Mouse (Mus musculus): ENCODE results near the gene Pln.

Pln gene

DNA sequence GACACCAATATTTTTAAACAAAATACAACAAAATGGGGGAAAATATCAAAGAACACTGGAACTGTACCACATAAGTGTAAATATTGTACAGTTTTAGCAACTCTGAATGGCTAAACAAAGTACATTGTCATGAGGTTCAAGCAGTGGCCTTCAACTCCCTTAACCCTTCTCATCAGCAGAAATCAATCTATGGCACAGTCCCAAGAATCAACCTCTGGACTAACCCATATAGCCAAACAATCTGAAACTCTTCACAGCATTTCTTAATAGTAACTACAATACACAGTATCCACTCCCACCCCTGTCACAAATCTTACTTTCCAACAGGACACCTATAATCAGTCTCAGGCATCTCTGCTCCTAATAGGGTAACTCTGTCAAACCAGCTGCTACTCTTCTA lies 26.8 kb downstream of the Pln start:
- DNase-seq (ENCODE audit: low spot score), result no peak

DNA sequence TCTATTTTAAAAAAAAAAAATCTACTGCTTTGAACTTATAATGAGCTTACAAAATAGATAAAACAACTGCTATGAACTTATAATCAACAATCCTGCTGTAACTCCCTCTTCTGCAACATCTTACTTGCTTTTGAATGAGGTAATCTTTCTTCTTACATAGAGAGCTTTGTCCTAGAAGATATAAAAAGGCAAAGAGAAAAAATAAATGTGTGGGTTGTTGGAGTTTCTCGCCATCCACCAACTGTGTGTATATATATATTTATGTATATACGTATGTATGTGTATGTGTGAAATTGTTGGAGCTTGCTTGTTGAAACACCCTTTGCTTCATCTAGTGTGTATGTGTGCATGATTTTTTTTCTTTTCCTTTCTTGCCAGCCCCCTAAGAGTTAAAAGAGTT lies 29.8 kb downstream of the Pln start:
- DNase-seq (ENCODE audit: low spot score), result no peak

DNA sequence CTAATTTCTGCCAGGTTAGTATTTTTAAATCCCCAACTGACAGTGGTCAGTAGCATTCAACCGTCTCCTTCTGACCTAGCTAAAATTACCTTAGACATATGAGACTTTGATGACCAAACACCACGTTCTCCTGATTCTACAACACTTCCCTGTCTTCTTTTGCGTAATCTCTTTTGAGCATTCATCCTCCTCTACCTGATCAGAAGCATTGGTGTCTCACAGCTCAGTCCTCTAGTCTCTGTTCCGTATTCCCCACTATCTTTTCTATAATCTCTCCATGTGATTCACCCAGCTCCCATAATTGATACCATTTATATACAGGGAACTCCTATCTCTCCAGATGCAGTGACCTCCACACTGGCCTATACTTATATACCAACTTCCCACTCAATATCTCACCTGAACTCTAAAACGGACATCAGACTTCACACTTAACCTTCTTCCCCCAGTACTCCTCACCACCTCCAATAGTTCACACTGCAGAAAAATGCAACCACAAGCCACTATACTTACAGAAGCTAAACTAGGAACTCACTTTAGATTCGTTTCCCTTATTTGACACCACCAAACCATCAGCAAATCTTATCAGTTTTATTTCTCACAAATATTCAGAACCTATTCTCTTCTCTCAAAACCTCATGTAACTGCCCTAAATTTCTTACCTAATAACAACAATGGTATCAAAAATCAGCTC lies 36.6 kb downstream of the Pln start:
- no peak for DNase-seq (ENCODE audit: low spot score)

DNA sequence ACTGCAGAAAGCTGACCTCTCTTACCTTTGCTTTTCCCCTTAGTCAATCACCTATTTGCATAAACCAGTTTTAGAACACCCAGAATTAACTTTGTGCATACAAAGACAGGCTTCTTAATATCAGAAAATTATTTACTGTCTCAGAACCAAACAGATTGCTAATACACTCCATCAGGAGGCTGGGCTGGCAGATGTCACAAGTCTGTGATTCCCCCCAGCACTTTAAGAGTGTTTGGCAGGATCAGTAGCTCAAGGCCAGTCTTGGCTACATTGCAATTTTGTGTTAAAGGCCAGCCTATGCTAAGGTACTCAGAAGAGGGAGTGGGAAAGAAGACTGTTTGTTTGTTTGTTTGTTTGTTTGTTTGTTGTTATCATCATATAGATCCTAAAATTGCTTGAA lies 39.6 kb downstream of the Pln start:
- DNase-seq (ENCODE audit: low spot score), result peak; percentile 63

DNA sequence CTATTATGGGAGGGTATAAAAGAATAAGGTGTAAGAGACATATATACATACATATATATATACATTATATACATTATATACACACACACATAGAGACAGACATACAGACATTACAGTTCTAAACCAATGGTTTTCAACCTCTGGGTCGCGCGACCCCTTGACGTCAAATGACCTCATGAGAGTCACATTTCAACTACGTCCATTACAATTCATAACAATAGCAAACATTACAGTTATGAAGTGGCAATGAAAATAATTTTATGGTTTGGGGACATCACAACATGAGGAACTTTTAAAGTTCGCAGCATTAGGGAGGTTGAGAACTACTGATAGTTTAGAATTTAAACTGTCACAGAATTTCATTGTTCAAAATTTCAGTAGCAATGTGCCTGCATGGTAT lies 40.8 kb downstream of the Pln start:
- no peak for DNase-seq (ENCODE audit: low spot score)

DNA sequence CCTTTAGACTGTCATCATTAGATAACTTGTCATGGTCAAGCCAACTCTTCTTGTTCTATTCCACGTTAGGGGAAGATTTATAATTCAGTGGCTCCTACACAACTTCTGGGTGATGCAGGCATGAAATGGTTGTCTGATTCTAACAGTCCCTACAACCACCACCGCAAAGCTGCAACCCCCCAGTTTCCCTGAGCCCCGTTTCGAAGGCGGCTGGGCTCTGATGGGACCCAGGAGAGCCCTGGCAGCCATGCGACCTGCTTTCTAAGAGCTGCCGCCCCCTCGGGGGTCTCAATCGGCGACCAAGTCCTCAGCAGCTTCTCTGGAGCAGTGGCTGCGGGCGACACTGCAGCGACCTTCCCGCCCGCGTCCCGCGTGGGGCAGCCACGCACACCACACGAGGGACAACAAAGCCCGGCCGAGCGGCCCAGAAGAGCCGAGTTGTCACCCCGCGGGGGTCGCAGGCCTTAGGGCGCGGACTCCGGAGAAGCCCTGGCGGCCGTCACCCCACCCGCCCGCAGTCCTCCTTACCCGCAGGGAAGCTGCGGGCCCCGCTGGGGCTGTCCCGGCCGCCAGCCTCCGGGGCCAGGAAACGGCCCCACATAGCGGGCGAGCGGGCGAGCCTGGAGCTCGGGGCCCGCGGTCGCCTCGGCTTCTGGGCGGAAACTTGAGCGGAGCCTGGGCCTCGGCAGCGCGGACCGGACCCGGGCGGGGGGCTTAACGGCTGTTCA lies 41.7 kb downstream of the Pln start:
- DNase-seq (ENCODE audit: low spot score), result peak; percentile 37

DNA sequence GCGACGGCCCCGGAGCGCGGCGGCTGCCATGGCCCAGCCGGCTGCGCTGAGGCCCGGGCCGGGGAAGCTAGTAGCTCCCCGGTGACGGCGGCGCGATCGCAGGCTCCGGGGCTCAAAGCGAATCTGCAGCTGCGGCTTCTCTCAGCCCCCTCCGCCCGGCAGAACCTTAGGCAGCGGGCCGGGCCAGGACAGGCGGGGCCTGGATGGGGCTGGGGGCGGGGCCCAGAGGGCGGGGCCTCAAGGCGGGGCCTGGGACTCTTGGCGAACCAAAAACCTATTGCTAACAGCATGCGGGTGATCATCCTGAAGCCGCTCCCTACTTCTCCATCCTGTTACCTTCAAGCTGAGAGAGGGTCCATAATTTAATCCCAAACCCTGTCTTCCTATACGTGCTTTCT lies 42.2 kb downstream of the Pln start, which contains the start of gene Cep85l:
TSS of gene Cep85l (minus strand) at position 239 of the 398 bp plus-strand sequence.
- peak; percentile 89 for DNase-seq (ENCODE audit: low spot score)

DNA sequence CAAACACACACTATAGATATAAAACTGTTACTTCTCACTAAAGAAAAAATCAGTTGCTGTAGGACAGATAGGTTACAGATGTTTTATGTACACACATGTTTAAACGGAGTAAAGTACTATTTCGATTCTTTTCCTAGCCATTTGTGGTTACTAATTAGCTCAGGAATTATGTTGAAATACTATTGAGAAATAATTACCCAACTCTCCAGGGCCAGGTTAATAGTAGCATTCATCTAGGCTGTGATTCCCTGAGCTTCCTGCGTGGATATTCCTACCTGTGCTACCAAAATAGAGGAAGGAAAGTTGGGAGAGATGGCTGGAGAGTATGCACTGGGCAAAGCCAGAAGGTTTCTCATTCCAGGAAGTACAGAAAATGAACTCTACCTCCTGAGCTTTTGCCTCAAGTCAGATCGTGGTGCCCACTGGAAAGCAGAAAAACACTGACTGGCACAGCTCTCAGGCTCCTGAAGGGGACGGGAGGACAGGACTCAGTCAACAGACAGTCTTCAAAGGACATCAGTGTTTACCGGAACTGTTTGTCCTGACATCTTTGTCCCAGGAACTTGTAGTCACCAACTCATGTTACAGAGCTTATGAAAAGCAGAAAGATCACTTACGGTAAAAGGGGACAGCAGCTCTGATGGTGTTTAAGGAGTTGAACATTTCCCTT lies 45.4 kb downstream of the Pln start:
- no peak for DNase-seq (ENCODE audit: low spot score)

DNA sequence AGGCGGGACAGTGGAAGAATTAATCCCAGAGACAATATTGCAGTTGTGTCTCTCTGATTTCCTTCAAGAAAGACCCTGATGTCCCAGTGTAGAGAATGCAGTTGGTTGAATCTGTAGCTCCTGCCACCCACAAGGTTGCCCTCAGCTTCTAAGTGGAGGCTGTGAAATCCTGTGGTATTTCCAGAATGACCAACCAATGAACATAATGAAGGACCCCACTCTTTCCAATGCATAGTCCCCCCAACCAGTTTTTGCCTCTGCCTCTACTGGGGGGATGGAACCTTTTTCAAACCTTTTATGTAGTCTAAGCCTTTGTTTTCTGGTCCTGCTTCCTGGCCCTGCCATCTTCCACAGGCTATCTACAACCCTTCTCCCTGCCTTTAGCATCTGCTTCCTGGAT lies 47.4 kb downstream of the Pln start:
- no peak for DNase-seq (ENCODE audit: low spot score)

DNA sequence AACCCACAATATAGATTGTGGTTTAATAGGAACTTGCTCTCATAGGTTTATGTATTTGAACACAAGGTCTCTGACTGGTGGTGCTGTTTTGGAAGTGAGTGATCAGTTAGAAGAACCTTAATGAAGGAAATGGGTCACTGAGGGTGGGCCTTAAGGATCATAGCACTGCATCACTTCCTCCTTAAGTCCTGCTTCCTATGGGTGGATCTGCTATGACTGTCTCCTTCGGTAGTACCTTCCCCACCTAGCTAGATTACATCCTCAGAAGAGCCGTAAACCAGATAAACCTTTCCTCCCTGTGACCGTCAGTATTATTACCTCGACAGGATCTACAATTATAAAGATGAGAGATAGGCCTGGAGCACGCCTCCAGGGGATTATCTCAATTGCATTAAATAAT lies 48.0 kb downstream of the Pln start:
- no peak for DNase-seq (ENCODE audit: low spot score)

DNA sequence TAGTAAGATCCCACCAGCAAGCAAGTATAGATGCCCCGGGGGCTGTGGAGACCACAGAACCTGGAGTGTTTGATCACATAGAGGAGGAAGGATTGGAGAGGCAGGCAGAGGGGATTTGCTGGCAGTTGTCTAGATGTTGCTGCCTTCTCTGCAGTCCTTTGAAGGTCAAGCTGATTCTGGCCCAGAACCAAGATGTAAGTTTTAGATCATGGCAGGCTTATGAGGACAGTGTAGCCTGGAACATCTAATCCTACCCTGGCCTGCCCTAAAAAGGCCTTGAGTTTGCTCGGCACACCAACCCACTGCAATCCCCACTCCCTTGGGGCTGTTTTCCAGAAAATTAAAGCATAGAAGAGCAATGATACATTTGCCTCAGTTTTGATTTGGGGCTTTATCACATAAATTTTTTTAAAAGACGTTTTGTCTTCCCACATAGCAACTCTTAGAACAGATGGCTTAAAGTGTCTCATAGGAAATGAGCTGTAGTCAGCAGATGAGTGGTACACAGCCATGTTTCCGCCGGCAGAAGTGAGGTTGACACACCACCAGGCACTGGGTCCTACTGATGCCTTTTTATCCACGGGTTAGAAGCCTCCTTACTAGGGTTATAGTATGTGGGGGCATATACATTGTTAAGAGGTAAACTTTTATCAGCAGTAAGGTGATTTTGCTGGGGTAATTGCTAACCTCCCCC lies 50.9 kb downstream of the Pln start:
- DNase-seq (ENCODE audit: low spot score), result no peak

DNA sequence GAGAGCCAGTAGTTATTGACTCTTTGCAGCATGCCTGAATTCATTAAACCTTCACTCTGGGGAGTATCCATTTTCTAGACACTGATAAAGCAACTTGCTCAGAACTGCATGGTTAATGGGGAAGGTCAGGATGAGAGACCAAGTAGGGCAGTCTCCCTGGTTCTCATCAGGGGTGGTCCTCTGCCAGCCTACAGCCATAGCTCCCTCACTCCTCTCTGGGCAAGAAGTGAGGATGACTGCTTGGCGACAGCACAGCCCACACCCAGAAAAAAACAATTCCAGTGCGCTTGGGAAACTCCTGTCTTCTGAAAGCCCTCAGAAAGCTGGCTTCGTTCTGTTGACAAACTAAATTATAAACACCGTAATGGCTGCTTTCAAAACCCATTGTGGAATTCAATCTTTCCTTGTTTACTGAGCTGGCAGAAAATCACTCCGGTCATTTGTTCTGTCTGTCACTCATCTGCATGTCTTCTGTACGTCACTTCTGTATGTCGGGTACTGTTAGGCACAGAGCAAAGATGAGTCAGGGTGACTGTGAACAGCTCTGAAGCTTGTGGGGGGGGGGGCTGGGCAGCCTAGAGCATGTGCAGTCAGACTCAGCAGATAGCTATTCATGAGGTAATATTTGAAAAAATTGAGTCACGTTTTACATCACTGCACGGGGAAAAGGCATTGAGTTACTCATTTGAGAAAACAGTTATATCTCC lies 57.6 kb downstream of the Pln start:
- DNase-seq (ENCODE audit: low spot score), result no peak

Data from adipocyte (in vitro differentiated cells).